Mouse (Mus musculus) CD4-positive, CD25-positive, alpha-beta regulatory T cell, adult 4 months (primary cell): ENCODE measurements around the gene Dda1. TPM values are rescaled to one million over a fixed set of nuclear protein-coding genes. Genes with fewer than 3 reads are reported as not detected.
"Not testable (repeated sequence)": the region's sequence is repeated elsewhere in the genome, so short reads cannot be mapped to it uniquely, and the experiment has no call there.

ENCODE experiments used
- ATAC-seq: one replicate; pipeline ENCODE4 v1.8.0; 2017
- polyA plus RNA-seq, 2 experiments: library from polyadenylated mRNA; unstranded; fragments of 100-300 nt; shearing (Covaris generic); gene quantifications; one replicate each; pipeline ENCODE4 v1.2.1; 2017

Gene Dda1
- polyA plus RNA-seq = 10 to 100 TPM; 22.5 to 22.7 TPM

- peak; percentile 82 for ATAC-seq
These were observed at the start of gene Dda1 for GRCm38 (mm10) chr8:71468916-71469315. Dda1 (plus strand) TSS chr8:71469199.

DNA sequence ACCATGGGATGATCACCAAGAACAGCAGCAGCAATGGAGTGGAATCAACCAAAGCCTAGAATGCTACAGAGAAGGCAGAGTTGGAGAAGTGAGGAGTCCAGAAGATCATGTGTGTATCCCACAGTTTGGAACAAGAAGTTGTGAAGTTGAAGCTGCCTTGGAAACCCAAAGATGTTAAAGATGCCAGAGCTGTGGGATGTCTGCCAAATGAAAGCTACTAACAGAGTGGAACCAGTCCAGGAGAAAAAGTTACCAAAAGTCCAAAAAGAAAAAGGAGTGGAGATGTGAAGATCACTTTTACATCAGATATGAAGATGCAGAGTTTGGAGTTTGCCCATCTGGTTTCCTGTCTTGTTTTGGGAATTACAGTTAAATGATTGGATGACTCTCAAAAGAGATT lies 46.9 kb upstream of the Dda1 start:
- no peak for ATAC-seq

DNA sequence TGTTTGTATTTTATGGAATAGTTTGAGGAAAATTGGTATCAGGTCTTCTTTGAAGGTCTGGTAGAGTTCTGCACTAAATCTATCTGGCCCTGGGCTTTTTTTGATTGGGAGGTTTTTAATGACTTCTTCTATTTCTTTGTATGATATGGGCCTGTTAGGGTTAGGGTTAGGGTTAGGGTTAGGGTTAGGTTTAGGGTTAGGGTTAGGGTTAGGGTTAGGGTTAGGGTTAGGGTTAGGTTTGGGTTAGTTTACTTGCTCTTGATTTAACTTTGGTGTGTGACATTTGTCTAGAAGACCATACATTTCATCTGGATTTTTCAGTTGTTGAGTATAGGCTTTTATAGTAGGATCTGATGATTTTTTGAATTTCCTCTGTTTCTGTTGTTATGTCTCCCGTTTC lies 36.1 kb upstream of the Dda1 start:
- ATAC-seq = not testable (repeated sequence)

DNA sequence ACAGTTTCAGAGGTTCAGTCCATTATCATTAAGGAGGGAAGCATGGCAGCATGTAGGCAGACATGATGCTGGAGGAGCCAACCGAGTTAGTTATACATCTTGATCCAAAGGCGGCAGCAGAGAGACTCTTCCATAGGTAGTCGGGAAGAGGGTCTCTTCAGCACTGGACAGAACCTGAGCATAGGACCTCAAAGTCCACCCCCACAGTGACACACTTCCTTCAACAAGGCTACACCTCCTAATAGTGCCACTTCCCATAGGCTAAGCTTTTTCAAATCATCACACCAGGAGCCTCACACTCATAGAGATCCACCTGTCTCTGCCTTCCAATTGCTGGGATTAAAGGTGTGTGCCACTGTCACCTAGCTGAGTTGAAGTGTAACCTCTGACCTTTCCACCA lies 32.0 kb upstream of the Dda1 start:
- no peak for ATAC-seq

DNA sequence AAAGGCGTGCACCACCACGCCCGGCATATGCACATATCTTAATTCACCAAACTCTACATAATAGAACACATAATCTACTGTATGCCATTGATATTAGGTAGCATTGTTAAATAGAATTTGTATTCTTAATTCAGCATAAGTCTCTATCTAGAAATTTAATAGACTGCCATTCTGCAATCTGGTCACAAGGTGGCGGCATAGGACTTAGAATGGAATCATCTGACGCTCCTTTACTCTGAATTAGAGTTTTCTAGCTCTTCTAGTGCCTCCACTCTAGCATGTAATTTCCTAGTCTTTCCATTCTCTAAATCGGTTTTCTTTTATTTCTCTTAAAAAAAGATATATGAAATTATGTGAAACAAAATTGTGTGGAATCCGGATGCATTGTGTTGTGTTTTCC lies 27.6 kb upstream of the Dda1 start:
- peak; percentile 74 for ATAC-seq

DNA sequence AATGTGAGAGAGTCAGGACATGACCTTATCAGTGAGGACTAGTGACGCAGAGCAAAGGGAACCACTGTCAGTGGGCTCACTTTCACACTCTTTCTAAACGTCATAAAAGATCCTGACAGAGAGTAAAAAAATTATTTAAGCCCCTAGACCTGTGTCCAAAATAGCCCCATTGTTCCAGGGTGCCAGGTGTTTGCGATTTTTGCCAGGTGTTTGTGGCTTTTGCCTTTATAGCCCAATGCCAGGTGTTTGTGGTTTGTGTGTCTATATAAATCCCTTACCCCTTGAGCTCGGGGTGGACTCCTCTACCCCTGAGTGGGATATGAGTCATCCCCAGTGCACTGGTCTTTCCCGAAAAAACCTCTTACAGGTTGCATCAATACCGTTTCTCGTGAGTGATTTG lies 23.9 kb upstream of the Dda1 start:
- no peak for ATAC-seq

- ATAC-seq = no peak
These were observed 17.7 kb upstream of the Dda1 start for GRCm38 (mm10) chr8:71451337-71451736.

GRCm38 (mm10) chr8:71451777-71452176 lies 17.2 kb upstream of the Dda1 start:
- ATAC-seq = no peak

- no peak for ATAC-seq
These were observed 16.3 kb upstream of the Dda1 start for GRCm38 (mm10) chr8:71452669-71453068.

DNA sequence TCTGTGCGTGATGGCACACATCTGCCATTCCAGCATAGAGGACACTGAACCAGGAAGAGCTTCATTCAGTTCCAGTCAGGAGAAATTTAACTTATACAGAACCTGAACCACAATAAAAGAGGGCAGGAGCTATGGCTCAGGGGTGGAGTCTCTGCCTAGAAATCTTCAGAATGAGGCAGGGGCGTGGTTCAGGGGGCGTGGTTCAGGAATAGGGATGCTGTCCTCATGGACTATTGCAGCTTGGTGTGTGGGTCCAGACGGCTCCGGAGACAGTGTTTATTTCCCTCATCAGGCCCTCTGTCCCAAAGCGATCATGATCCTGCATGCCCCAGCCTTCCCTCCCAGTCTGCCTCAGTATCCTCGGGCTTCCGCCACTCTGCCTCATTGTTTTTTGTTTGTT lies 14.3 kb upstream of the Dda1 start:
- ATAC-seq = no peak

DNA sequence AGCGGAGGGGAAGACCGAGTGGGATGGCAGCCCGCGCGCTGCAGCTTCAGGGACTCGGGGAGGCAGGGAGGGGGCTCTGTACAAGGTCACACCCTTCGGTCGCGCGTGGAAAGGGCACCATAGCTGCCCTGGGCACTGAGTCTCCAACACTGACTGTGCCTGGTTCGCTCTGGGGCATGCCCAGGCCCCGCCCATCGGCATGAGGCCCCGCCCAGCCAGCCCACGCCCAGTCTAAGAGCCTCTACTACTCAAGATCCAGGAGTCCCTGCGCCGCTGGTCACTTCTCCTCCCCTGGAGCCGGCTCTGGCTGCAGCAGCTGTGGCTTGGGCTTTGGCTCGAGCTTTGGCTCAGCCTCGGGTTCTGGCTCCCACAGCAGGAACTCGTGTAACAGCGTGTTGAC lies 12.1 kb upstream of the Dda1 start:
- ATAC-seq = no peak

DNA sequence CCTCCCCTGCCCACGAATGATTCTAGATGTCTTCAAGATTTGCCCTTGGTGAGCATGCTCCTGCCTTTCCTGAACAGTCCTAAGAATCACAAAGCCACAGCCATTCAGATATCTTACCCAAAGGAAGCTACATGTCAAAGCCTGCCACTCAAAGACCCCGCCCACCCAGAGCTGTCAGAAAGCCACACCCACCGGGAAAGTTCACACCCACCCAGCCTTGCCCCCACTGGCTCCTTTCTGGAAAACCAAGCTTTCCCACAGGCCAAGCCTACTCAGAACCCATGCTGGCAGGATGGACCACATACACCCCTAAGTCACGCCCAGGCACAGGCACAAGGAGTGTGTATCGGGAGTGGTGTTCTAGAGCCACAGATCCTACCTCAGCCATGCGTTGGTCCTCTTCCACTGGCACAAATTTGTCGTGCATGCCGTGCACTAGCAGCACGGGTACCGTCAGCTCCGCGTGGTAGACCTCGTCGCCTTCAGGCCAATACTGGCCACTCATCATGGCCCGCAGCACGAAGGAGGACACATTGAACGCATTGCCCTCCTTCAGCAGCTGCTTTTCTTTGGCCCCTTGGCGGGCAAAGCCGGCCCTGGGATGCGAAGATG lies 11.2 kb upstream of the Dda1 start:
- ATAC-seq = no peak

DNA sequence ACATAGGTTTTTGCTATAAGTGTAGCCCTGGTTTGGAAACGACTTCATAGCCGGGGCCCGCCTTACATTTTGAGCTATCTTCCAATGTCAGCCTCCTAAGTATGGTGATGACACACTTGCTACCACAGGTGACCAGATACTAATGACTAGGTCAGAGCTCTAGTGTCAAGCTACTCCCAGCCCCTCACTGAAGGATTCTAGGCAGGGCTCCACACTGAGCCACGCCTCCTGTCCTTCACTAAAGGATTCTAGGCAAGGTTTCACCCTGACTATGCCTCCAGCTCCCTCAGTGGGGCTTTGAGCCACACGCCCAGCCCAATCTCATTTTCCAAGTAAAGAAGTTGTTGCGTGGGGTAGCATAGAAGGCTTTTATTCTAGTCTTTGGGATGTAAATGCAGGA lies 8.3 kb upstream of the Dda1 start:
- ATAC-seq = no peak

DNA sequence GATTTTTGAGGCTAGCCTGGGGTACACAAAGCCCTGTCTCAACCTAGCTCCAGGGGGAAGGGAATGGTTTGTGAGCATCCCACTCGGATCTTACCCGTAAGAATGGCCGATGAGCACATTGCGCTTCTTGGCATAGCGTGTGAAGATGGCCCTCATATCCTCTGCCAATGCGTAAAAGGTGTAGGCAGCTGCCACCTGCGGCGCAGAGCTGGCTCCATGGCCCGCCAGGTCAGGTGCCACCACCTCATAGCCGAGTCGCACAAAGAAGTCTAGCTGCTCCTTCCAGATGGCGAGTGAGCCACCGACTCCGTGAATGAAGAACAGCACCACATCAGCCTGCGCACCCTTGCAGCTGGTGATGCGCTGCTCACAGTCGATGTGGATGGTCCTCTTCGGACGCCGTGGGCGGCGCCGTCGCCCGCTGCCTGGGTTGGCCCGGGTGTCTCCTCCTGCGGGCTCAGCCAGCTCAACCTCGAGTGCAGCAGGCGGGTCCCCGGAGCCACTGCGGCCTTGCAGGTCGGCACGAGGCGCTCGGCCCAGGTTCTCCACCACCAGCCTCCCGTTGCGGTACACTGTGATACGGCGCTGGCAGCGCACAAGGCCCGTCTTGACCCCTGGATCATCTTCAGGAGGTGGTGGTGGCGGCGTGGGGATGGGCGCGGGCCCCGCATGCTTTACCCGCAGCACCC lies 7.7 kb upstream of the Dda1 start:
- no peak for ATAC-seq

- no peak for ATAC-seq
These were observed 6.8 kb upstream of the Dda1 start for GRCm38 (mm10) chr8:71462191-71462590.

DNA sequence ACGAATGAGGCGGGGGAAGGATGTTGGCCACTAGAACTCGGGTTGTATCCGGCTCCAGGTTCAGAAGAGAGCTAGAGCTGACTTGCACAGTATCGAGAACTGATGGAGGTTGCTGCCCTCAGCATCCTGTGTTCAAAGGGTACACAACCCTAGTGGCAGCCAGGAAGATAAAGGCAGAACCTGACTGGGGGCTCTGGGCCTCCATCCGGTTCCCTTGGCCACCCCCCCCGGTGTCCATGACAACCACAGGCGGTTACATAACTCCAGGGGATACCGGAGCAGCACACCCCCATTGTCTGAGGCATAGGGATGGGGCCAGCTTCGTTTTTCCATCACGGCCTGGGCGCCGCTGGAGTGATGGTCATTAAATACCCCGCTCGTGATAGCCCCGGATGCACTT lies 6.2 kb upstream of the Dda1 start:
- ATAC-seq = peak; percentile 81

- peak; percentile 42 for ATAC-seq
These were observed 5.6 kb upstream of the Dda1 start, which contains the start of gene Abhd8 for GRCm38 (mm10) chr8:71463188-71464033. Abhd8 (minus strand) TSS chr8:71463655.

GRCm38 (mm10) chr8:71464513-71465500 lies 4.2 kb upstream of the Dda1 start, which contains the start of gene Mrpl34:
Mrpl34 (plus strand) TSS chr8:71464959.
- ATAC-seq = peak; percentile 65

DNA sequence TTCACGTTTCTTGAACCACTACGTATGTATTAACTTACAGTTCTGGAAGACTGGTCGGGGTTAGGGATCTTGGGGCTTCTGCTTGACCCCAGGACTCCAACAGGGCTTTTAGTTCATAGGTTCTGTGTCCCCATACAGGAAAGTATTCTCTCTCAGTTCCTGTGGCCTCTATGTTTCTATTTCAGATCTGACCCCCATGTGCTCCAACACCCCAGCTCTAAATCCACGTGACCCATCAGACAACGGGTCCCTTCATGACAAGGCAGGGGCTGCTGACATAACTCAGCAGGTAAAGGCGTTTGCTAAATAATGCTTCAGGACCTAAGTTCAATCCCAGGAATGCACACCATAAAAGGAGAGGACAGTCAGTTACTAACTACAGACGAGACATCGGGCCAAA lies 3.3 kb upstream of the Dda1 start:
- ATAC-seq = no peak

GRCm38 (mm10) chr8:71466198-71466597 lies 2.8 kb upstream of the Dda1 start:
- no peak for ATAC-seq

GRCm38 (mm10) chr8:71467201-71467600 lies 1.8 kb upstream of the Dda1 start:
- no peak for ATAC-seq

DNA sequence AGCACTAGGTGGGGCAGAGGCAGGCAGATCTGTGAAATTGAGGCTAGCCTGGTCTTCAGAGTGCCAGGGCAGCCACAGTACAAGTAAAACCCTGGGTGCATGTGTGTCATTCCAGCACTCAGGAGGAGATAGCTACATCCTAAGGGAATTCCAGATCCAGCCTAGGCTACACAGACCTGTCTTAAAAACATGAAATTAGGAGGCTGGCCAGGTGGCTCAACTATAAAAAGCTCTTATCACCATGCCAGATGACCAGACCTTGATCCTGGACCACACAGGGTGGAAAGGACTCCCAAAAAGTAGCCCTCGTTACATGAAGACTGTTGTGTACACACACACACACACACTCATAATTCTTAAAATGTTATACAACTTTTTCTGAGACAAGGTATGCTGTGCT lies 998 bp upstream of the Dda1 start:
- no peak for ATAC-seq
